Mouse (Mus musculus): ENCODE measurements around the gene Synj2. TPM values are rescaled to one million over a fixed set of nuclear protein-coding genes. Genes with fewer than 3 reads are reported as not detected.
A peak's percentile ranks its signal among the peaks of the same experiment; 100 is the strongest.

The Synj2 gene
- polyA plus RNA-seq, 1 experiment from 2014 or later: 3.5 TPM

DNA sequence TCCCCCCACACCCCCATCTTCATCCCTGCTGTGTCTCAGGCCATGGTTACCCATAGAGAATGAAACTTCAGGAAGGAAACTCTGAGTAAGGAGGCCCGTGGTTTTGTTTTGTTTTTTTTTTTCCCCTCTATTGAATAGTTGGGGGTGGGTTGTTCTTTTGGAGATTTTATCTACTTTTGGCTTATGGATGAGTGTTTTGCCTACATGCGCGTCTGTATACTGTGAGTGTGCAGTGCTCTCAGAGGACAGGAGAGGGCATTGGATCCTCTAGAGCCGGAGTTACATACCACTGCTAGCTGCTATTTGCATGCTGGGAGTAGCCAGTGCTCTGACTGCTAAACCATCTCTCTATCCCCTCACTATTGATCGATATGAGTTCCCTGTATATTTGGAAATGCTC, 39.7 kb upstream of the Synj2 start:
- H3K9me3 ChIP-seq (ENCODE audit: control insufficient read depth, low read length): no peaks in the 10 kb centered on the region
- WGBS: 81% methylated on average over 5 of the region's 5 CpGs
- no peak overlapping the region for H3K4me2 ChIP-seq (ENCODE audit: low read depth, low read length)
- H3K27me3 ChIP-seq (replicated peaks; ENCODE audit: control insufficient read depth, insufficient read depth, low read length): no peaks in the 10 kb centered on the region
- no peak overlapping the region for H3K9ac ChIP-seq (ENCODE audit: low read depth, low read length)
- no peak overlapping the region for H3K4me3 ChIP-seq (ENCODE audit: low read length)
- H3K27ac ChIP-seq (ENCODE audit: low read length): no peak overlapping the region
- H3K4me1 ChIP-seq (ENCODE audit: control insufficient read depth, insufficient read depth, low read length): peaks cover 3% of the 10 kb centered on the region; the same call in 1 of the 2 replicates
- ATAC-seq: no peak
- H3K36me3 ChIP-seq (ENCODE audit: control insufficient read depth, insufficient read depth, low read length): peaks cover 27% of the 10 kb centered on the region

DNA sequence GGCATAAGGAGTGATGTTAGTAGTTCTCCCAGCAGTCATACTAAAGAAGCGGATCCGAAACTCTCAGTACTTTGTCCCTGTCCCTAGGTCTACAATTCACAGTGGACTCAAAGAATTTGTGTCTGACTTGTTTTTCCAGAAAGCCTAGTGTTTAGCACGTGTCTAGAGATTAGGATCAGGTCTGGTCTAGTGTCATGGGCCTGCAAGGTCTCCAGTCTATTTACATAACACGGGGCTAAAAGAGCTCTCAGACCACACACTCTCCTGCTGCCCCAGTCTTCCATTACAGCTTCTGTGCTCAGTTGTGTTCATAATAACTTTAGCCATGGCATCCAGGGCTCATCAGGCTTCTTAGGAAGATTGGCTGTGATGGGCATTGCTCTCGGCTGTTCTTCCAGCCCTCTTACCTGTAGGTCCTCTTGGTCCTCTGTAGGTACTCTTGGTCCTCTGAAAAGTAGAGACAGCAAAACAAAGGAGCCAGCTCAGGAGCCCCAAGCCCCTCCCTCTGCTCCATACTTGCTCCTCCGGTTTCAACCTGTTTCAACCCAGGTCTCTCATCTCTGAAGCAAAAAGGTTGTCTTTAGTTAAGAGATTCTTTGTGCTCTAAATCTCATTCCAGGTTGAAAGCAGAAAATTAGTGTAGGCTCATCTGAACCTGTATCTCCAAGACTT, 37.3 kb upstream of the Synj2 start:
- H3K4me3 ChIP-seq (ENCODE audit: low read length): no peak overlapping the region

DNA sequence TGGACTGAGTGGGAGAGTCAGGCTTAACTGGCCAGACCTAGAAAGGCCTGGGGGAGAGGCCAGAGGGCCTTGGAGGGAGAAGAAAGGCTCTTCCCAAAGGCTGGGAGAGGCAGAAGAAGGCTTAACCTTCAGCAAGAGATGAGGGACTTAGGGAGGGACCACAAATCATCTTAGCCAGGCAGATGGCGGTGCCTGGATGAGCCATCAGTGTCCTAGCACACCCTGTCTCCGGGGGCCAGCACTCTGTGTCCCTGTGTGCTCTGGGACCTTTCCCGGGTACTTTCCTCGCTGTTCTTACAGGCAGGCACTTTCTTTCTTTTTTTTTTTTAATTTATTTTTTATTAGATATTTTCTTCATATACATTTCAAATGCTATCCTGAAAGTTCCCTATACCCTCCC, 31.4 kb upstream of the Synj2 start:
- Histone ChIP-seq H3K4me2 (ENCODE audit: low read depth, low read length) (no peak overlapping the region), H3K9ac (ENCODE audit: low read depth, low read length) (no peak overlapping the region), H3K4me1 (ENCODE audit: control insufficient read depth, insufficient read depth, low read length) (no peaks in the 10 kb centered on the region), H3K4me3 (ENCODE audit: low read length) (no peak overlapping the region), H3K9me3 (ENCODE audit: control insufficient read depth, low read length) (no peaks in the 10 kb centered on the region), H3K27ac (ENCODE audit: low read length) (no peak overlapping the region), H3K27me3 (replicated peaks; ENCODE audit: control insufficient read depth, insufficient read depth, low read length) (no peaks in the 10 kb centered on the region), H3K36me3 (ENCODE audit: control insufficient read depth, insufficient read depth, low read length) (peaks cover 4% of the 10 kb centered on the region; the same call in 1 of the 2 replicates)
- no peak for ATAC-seq
- 94% methylated on average over 4 of the region's 4 CpGs for WGBS

More for the DNA sequence above, 37.3 kb upstream of the Synj2 start:
- WGBS: 43% methylated on average over 6 of the region's 6 CpGs
- Histone ChIP-seq H3K4me2 (ENCODE audit: low read depth, low read length) (no peak overlapping the region), H3K27ac (ENCODE audit: low read length) (no peak overlapping the region), H3K27me3 (replicated peaks; ENCODE audit: control insufficient read depth, insufficient read depth, low read length) (no peaks in the 10 kb centered on the region), H3K9me3 (ENCODE audit: control insufficient read depth, low read length) (no peaks in the 10 kb centered on the region), H3K36me3 (ENCODE audit: control insufficient read depth, insufficient read depth, low read length) (peaks cover 27% of the 10 kb centered on the region), H3K9ac (ENCODE audit: low read depth, low read length) (no peak overlapping the region), H3K4me1 (ENCODE audit: control insufficient read depth, insufficient read depth, low read length) (peaks cover 3% of the 10 kb centered on the region; the same call in 1 of the 2 replicates)
- peak; percentile 61 for ATAC-seq

DNA sequence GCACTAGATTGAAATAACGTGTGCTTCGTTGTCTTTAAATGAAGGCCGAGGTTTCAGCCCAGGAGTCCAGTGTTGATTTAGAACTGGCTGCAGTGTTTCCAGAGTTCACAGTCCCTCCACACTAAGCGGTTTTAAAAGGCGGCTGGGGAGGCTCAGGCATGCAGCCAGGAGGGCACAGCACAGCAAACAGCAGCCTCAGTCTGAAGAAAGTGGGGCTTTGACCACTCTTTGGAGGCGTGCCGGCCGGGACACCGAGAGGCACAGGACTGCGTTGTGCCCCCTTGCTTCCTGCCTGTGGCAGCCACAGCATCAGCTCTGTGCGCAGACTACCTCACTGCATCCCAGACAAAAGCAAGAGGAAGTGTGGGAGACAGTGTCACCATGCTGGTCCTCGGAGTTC, 29.5 kb upstream of the Synj2 start:
- ATAC-seq: no peak
- Histone ChIP-seq H3K36me3 (ENCODE audit: control insufficient read depth, insufficient read depth, low read length) (peaks cover 4% of the 10 kb centered on the region; the same call in 1 of the 2 replicates), H3K4me2 (ENCODE audit: low read depth, low read length) (no peak overlapping the region), H3K4me3 (ENCODE audit: low read length) (no peak overlapping the region), H3K9ac (ENCODE audit: low read depth, low read length) (no peak overlapping the region), H3K27ac (ENCODE audit: low read length) (no peak overlapping the region), H3K4me1 (ENCODE audit: control insufficient read depth, insufficient read depth, low read length) (no peaks in the 10 kb centered on the region), H3K27me3 (replicated peaks; ENCODE audit: control insufficient read depth, insufficient read depth, low read length) (no peaks in the 10 kb centered on the region), H3K9me3 (ENCODE audit: control insufficient read depth, low read length) (no peaks in the 10 kb centered on the region)
- WGBS: 75% methylated on average over 12 of the region's 12 CpGs

DNA sequence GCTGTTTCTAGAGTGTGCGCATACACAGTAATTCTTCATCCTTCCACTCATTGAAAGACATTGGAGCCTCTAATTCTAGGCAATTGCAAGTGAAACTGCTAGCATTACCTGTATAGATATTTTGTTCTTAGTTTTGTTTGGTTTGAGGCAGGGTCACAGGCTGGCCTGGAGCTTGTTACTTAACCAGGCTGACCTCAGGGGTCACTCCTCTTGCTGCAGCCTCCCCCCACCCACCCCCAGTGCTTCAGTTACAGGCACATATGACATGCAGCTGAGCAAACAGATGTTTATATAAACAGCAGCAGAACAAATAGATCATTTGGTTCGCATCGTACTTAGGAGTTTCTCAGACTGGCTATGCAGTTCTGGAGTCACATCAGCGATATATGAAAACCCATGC, 28.3 kb upstream of the Synj2 start:
- ATAC-seq: no peak

DNA sequence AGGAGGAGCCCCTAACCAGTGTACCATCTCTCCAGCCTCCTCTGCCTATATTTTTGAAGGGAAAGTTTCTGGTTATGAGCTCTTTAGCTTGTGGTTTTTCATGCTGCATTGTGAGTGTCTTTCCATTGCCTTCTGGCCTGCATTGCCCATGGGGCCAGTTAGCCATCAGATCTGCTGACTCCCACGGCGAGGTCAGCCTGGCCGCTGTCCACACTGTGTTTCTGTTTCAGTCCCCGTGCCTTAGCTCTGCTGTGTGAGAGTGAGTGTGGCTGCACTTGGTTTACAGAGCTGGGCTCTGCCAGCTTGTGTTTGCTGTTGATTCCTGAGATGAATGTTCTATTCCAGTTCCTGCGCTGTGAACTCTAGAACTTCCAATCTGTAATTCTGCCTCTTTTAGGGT, 26.9 kb upstream of the Synj2 start:
- Histone ChIP-seq H3K27ac (ENCODE audit: low read length) (no peak overlapping the region), H3K4me3 (ENCODE audit: low read length) (no peak overlapping the region), H3K27me3 (replicated peaks; ENCODE audit: control insufficient read depth, insufficient read depth, low read length) (no peaks in the 10 kb centered on the region), H3K4me2 (ENCODE audit: low read depth, low read length) (no peak overlapping the region), H3K9ac (ENCODE audit: low read depth, low read length) (no peak overlapping the region), H3K4me1 (ENCODE audit: control insufficient read depth, insufficient read depth, low read length) (no peaks in the 10 kb centered on the region), H3K36me3 (ENCODE audit: control insufficient read depth, insufficient read depth, low read length) (peaks cover 10% of the 10 kb centered on the region), H3K9me3 (ENCODE audit: control insufficient read depth, low read length) (no peaks in the 10 kb centered on the region)
- no peak for ATAC-seq
- 64% methylated on average over 5 of the region's 5 CpGs for WGBS

More for the DNA sequence above, 28.3 kb upstream of the Synj2 start:
- Histone ChIP-seq H3K4me3 (ENCODE audit: low read length) (no peak overlapping the region), H3K27me3 (replicated peaks; ENCODE audit: control insufficient read depth, insufficient read depth, low read length) (no peaks in the 10 kb centered on the region), H3K4me1 (ENCODE audit: control insufficient read depth, insufficient read depth, low read length) (no peaks in the 10 kb centered on the region), H3K27ac (ENCODE audit: low read length) (no peak overlapping the region), H3K9ac (ENCODE audit: low read depth, low read length) (no peak overlapping the region), H3K36me3 (ENCODE audit: control insufficient read depth, insufficient read depth, low read length) (peaks cover 4% of the 10 kb centered on the region; the same call in 1 of the 2 replicates), H3K9me3 (ENCODE audit: control insufficient read depth, low read length) (no peaks in the 10 kb centered on the region), H3K4me2 (ENCODE audit: low read depth, low read length) (no peak overlapping the region)
- 60% methylated on average over 4 of the region's 4 CpGs for WGBS

DNA sequence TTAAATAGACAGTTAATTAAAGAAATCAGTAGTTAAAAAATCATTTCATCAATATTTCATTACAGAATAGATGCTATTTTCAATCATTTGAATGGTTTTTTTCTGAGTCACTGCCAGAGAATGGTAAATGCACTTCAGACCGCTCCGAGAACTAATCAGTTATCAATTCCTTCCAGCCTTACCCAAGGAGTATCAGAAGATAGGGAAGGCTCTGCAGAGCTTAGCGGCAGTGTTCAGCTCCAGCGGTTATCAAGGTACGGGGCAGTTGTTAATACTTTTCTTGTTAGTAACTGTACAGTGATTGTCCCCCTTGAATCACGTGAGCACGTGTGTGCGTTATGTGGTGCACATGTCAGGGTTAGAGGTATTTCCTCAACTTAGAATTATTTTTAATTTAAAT, 19.1 kb upstream of the Synj2 start:
- Histone ChIP-seq H3K4me1 (ENCODE audit: control insufficient read depth, insufficient read depth, low read length) (no peaks in the 10 kb centered on the region), H3K9me3 (ENCODE audit: control insufficient read depth, low read length) (no peaks in the 10 kb centered on the region), H3K27me3 (replicated peaks; ENCODE audit: control insufficient read depth, insufficient read depth, low read length) (no peaks in the 10 kb centered on the region), H3K27ac (ENCODE audit: low read length) (no peak overlapping the region), H3K9ac (ENCODE audit: low read depth, low read length) (no peak overlapping the region), H3K36me3 (ENCODE audit: control insufficient read depth, insufficient read depth, low read length) (peaks cover 20% of the 10 kb centered on the region), H3K4me3 (ENCODE audit: low read length) (no peak overlapping the region), H3K4me2 (ENCODE audit: low read depth, low read length) (no peak overlapping the region)
- WGBS: 93% methylated on average over 8 of the region's 8 CpGs
- no peak for ATAC-seq

DNA sequence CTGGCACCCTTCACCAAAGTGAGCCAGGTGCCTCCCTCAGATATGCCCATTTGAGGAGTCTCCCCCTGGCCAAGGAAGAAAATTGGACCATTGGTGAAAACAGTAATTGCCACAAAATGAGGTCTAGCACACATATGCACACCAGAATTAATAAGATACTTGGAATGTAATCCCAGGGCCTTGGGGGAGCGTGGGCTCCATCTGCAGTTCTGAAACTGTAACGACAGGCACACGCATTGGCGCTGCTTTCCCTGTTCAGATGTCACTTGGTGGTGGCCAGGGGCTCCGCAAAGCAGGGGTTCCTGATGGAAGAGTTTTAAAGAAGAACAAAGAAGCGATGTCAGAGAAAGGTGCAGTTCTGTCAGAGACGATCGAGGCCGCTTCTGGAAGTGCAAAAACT, 17.8 kb upstream of the Synj2 start:
- 74% methylated on average over 9 of the region's 9 CpGs for WGBS
- H3K27ac ChIP-seq (ENCODE audit: low read length): no peak overlapping the region
- H3K4me1 ChIP-seq (ENCODE audit: control insufficient read depth, insufficient read depth, low read length): no peaks in the 10 kb centered on the region
- no peaks in the 10 kb centered on the region for H3K27me3 ChIP-seq (replicated peaks; ENCODE audit: control insufficient read depth, insufficient read depth, low read length)
- H3K4me3 ChIP-seq (ENCODE audit: low read length): no peak overlapping the region
- no peak overlapping the region for H3K9ac ChIP-seq (ENCODE audit: low read depth, low read length)
- no peaks in the 10 kb centered on the region for H3K9me3 ChIP-seq (ENCODE audit: control insufficient read depth, low read length)
- peaks cover 18% of the 10 kb centered on the region for H3K36me3 ChIP-seq (ENCODE audit: control insufficient read depth, insufficient read depth, low read length)
- no peak overlapping the region for H3K4me2 ChIP-seq (ENCODE audit: low read depth, low read length)
- no peak for ATAC-seq

DNA sequence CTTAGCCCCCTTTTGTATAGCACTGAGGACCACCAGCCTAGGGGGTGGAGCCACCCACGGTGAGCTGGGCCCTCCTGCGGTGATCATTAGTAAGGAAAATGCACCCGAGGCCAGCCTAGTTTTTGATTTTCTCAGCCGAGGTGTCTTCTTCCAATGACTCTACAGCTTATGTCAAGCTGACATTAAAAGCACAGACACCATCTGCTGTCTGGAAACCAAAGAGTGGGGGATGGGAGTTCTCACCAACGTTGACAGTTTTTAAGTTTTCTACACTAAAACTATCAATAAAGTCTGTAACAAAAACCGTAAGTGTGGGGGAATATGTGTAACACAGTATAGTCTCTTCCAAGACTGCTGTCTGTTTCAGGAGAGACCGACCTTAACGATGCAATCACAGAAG, 16.8 kb upstream of the Synj2 start:
- Histone ChIP-seq H3K4me1 (ENCODE audit: control insufficient read depth, insufficient read depth, low read length) (no peaks in the 10 kb centered on the region), H3K36me3 (ENCODE audit: control insufficient read depth, insufficient read depth, low read length) (peaks cover 15% of the 10 kb centered on the region), H3K9ac (ENCODE audit: low read depth, low read length) (no peak overlapping the region), H3K9me3 (ENCODE audit: control insufficient read depth, low read length) (no peaks in the 10 kb centered on the region), H3K27me3 (replicated peaks; ENCODE audit: control insufficient read depth, insufficient read depth, low read length) (no peaks in the 10 kb centered on the region), H3K27ac (ENCODE audit: low read length) (no peak overlapping the region), H3K4me2 (ENCODE audit: low read depth, low read length) (no peak overlapping the region), H3K4me3 (ENCODE audit: low read length) (no peak overlapping the region)
- WGBS: 77% methylated on average over 8 of the region's 8 CpGs
- ATAC-seq: no peak

DNA sequence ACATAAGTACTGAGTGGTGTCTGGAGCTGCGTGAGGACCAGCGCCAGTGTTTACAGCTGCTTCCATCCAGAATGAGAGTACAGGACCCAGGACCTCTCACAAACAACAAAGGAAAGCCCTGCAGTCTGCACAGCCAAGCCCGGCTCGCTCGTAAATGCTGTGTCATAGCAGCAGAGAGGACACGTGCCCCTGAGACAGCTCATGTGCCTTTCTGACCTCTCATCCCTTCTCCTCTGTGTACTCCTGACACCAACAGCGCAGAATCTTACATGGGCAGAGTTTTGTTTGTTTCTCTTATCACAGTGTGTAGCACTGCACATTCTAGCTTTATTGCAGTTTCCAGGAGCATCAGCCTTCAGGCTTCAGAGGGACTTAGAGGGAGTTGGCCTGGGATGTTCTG, 14.4 kb upstream of the Synj2 start:
- 41% methylated on average over 7 of the region's 7 CpGs for WGBS
- no peaks in the 10 kb centered on the region for H3K9me3 ChIP-seq (ENCODE audit: control insufficient read depth, low read length)
- no peak overlapping the region for H3K4me2 ChIP-seq (ENCODE audit: low read depth, low read length)
- ATAC-seq: peak; percentile 87
- H3K9ac ChIP-seq (ENCODE audit: low read depth, low read length): no peak overlapping the region
- no peaks in the 10 kb centered on the region for H3K27me3 ChIP-seq (replicated peaks; ENCODE audit: control insufficient read depth, insufficient read depth, low read length)
- no peak overlapping the region for H3K27ac ChIP-seq (ENCODE audit: low read length)
- no peak overlapping the region for H3K4me3 ChIP-seq (ENCODE audit: low read length)
- peaks cover 8% of the 10 kb centered on the region for H3K36me3 ChIP-seq (ENCODE audit: control insufficient read depth, insufficient read depth, low read length)
- H3K4me1 ChIP-seq (ENCODE audit: control insufficient read depth, insufficient read depth, low read length): no peaks in the 10 kb centered on the region
